Mouse (Mus musculus) forebrain, embryonic 16.5 days (tissue): ENCODE measurements around the gene Ryr3. TPM values are rescaled to one million over a fixed set of nuclear protein-coding genes. Genes with fewer than 3 reads are reported as not detected.

ENCODE experiments used
- ATAC-seq: fragments of 200-750 bp; cut with Nextera tagmentation; 2 replicates; pipeline ENCODE4 v1.8.0; 2017; ENCODE audit warnings: mild to moderate bottlenecking, moderate library complexity
- H3K27ac ChIP-seq: fragments of 300-500 bp; sonication (generic); 2 replicates; pipeline ENCODE4 v1.5.1; 2014; ENCODE audit warnings: low read length, control low read depth
- H3K27me3 ChIP-seq: fragments of 300-500 bp; sonication (generic); replicated peaks from 2 replicates; pipeline ENCODE4 v1.6.1; 2014; ENCODE audit warnings: low read length; ENCODE audit not compliant: control insufficient read depth, insufficient read depth
- H3K36me3 ChIP-seq: fragments of 300-500 bp; sonication (generic); 2 replicates; pipeline ENCODE4 v1.6.1; 2014; ENCODE audit not compliant: control insufficient read depth, insufficient read depth
- H3K4me1 ChIP-seq: fragments of 300-500 bp; sonication (generic); replicated peaks from 2 replicates; pipeline ENCODE4 v1.6.1; 2014; ENCODE audit warnings: low read length; ENCODE audit not compliant: control insufficient read depth, insufficient read depth
- H3K4me2 ChIP-seq: fragments of 300-500 bp; sonication (generic); 2 replicates; pipeline ENCODE4 v1.6.1; 2014; ENCODE audit warnings: mild to moderate bottlenecking, low read length, control low read depth
- H3K4me3 ChIP-seq: fragments of 300-500 bp; sonication (generic); replicated peaks from 2 replicates; pipeline ENCODE4 v1.5.1; 2014; ENCODE audit warnings: mild to moderate bottlenecking, low read length, control low read depth
- H3K9ac ChIP-seq: fragments of 300-500 bp; sonication (generic); replicated peaks from 2 replicates; pipeline ENCODE4 v1.6.1; 2014; ENCODE audit warnings: low read depth, low read length, control low read depth
- H3K9me3 ChIP-seq: fragments of 300-500 bp; sonication (generic); 2 replicates; pipeline ENCODE4 v1.6.1; 2016; ENCODE audit warnings: low read length; ENCODE audit not compliant: control insufficient read depth
- WGBS: fragments of 180-500 bp; shearing (Covaris S2); extraction: QIAGEN DNeasy Blood & Tissue Kit; methylation state at CpG from one replicate; pipeline ENCODE4 v1.1.7; 2014; 5-methylcytosine and 5-hydroxymethylcytosine counted together
- polyA plus RNA-seq: library from polyadenylated mRNA; unstranded; fragments of >200 nt; fragmentation: Nextera tagmentation; extraction: Ambion mirVana; gene quantifications from 2 replicates; pipeline ENCODE4 v1.2.1, GENCODE M21; 2015

The Ryr3 gene
- polyA plus RNA-seq, 1 experiment from 2014 or later, result 9.9 TPM

DNA sequence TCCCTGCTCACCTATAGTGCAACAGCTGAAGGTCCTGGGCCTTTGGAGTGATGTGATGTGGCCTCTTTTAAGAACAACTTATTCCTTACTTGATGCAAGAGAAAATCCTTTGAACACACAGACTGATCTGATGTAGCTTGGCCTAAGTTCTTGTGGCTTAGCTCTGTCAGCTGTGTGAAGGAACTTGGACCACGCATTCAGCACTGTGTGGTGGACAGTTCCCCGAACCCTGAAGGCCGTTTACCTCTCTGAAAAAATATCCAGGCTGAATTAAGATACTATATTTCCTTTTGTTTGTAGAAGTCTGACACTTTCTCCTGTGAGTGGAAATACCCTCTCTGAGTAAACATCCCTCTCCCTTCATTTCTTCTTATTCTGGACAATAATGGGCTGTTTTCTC lies 374.0 kb downstream of the Ryr3 start:
- Histone ChIP-seq H3K4me2 (no peak overlapping the region), H3K36me3 (no peaks in the 10 kb centered on the region), H3K9ac (no peak overlapping the region), H3K27ac (no peak overlapping the region), H3K4me3 (no peak overlapping the region), H3K4me1 (no peaks in the 10 kb centered on the region), H3K27me3 (no peaks in the 10 kb centered on the region), H3K9me3 (no peaks in the 10 kb centered on the region)
- no peak for ATAC-seq
- WGBS, result 46% methylated on average over 3 of the region's 3 CpGs

DNA sequence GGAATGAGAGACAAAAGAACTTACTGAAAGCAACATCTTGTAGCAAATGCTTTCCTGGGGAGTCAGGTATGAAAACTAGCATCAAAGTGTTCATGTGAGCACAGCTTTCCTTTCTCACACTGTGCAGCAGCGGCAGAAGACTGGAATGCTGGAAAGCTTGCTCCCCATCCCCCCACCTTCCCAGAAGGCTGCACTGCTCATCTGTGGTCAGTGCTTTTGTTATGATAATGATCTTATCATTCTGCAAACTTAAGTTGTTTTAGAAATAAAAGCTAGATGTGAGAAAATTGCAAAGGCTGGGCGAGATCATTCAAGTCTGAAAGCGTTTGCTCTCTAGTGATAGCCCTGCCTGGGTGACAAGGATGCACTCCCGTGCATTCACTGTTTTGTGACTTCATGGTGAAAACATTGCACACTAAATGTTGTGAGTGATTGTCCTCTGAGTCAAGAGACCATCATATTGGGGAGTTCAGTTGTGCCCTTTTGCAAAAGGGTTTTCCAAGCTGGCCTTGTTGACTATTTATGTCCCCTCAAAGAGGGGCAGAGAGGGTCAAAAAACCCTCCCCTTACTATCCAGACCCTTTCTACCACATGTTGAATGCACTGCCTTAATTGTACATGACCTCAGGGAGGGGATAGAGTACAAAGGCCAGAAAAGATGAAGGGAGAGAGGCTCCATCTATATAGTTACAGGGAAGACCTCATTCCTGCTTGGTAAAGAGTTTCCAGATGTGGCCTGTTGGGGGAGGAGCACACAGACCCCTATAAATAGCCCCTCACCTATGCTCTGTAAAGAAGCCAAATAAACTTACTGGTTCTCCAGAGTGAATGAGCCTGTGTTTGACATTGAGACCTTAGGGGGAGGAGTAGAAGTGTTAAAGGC lies 385.2 kb downstream of the Ryr3 start:
- H3K4me2 ChIP-seq, result no peak overlapping the region
- H3K27ac ChIP-seq, result no peak overlapping the region
- no peaks in the 10 kb centered on the region for H3K27me3 ChIP-seq
- ATAC-seq, result no peak
- no peak overlapping the region for H3K9ac ChIP-seq
- no peaks in the 10 kb centered on the region for H3K9me3 ChIP-seq
- no peak overlapping the region for H3K4me3 ChIP-seq
- 24% methylated on average over 4 of the region's 4 CpGs for WGBS
- H3K36me3 ChIP-seq, result no peaks in the 10 kb centered on the region
- H3K4me1 ChIP-seq, result no peaks in the 10 kb centered on the region

DNA sequence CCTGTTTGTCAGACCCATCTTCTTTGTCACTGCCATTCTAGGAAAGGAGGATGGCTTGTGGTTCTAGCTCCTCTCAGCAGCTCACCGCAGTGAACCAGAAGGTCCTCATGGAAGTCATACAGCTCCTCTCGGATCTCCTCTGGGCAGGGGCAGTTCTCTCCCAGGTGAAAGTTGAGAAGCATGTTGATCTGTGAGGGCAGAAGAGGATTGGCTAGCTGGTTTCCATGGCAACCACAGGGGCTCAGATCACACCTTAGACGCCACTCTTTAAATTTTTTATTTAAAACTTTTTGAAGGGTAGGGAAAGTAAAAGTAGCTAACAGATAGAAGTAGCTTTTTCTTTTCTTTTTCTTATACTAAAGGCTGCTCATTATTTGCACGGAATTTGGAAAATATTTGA lies 390.3 kb downstream of the Ryr3 start:
- H3K4me3 ChIP-seq, result no peak overlapping the region
- H3K4me2 ChIP-seq, result no peak overlapping the region
- H3K36me3 ChIP-seq, result no peaks in the 10 kb centered on the region
- H3K27me3 ChIP-seq, result no peaks in the 10 kb centered on the region
- no peak overlapping the region for H3K27ac ChIP-seq
- H3K9ac ChIP-seq, result no peak overlapping the region
- WGBS, result 39% methylated on average over 4 of the region's 4 CpGs
- no peak for ATAC-seq
- H3K9me3 ChIP-seq, result no peaks in the 10 kb centered on the region
- H3K4me1 ChIP-seq, result no peaks in the 10 kb centered on the region

DNA sequence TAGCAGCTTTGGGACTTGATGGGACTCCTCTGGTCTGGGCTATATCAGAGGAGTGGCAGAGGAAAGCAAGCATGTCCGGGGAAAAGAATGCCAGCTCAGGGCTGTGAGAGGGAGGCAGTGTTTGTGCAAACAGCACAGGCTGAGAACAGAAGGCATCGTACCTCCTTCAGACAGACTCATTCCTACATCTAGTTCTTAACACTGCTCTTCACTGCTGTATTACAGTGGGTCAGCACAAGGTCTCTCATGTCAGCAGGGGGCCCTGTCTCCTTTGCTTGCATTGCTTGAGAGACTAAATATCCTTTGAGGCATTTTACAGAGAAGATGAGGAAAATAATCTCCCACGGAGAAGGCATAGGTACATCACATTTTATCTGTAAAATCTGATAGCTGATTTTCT lies 394.2 kb downstream of the Ryr3 start:
- Histone ChIP-seq H3K4me2 (no peak overlapping the region), H3K36me3 (no peaks in the 10 kb centered on the region), H3K27ac (no peak overlapping the region), H3K9me3 (no peaks in the 10 kb centered on the region), H3K9ac (no peak overlapping the region), H3K27me3 (no peaks in the 10 kb centered on the region), H3K4me3 (no peak overlapping the region), H3K4me1 (no peaks in the 10 kb centered on the region)
- WGBS, result 24% methylated on average over 3 of the region's 3 CpGs
- peak; percentile 15; the same call in 1 of the 2 replicates for ATAC-seq

DNA sequence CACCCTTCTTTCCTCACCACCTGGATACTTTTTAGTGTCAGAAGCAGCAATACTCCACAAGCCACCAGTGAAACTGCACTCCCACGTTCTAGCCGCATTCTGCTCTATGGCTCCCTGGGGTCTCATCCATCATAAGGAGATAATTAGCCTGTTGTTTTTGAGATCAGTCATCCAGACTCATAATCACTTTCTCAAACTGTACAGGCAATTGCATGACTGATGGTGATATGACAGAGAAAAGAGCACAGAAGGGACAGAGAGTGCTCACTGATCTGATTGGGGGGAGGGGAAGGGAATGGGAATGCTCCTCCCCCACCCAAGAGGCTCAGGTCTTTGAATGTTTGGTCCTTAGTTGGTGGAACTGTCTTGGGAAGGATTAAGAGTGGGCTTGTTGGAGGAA lies 397.8 kb downstream of the Ryr3 start:
- Histone ChIP-seq H3K27me3 (no peaks in the 10 kb centered on the region), H3K27ac (no peak overlapping the region), H3K36me3 (no peaks in the 10 kb centered on the region), H3K4me1 (no peaks in the 10 kb centered on the region), H3K4me2 (no peak overlapping the region), H3K9ac (no peak overlapping the region), H3K4me3 (no peak overlapping the region), H3K9me3 (no peaks in the 10 kb centered on the region)
- no peak for ATAC-seq
- WGBS, result 56% methylated on average over 2 of the region's 2 CpGs

DNA sequence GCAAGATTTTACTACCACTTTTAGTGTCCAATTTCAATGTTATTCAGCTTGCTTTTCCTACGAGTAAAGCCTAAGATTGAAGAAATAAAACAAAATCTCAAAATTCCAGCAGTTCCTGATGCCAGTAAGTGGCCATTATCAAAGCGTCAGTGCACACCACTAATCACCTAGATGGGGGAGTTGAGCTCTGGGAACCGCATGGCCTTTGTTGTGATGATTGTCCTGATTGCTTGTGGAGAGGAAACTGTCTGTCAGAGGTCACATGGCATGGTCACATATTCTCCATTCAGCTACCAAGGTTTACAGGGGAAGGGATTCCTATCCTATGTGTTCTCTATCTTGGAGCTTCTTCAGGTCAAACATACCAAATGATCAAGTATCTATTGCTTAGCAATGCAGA lies 399.9 kb downstream of the Ryr3 start:
- no peak for ATAC-seq

DNA sequence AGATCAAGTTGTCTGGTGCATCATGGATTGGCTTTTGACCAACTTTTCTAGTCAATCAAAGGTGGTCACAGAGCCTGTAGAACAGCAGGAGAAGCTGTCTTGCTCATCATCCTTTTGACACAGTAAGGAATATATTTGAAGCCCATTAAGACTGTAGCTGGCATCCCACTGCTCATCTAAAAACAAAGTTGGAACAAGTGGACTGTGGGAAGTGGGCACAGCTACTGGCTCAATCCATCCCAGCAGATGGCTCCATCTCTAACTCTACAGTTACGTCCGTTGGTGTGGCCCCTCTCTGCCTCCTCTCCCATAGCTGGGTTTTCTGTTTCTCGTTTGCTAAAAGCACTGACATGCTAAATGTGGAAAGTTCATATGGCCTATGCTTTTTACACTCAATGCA lies 400.9 kb downstream of the Ryr3 start:
- Histone ChIP-seq H3K27ac (no peak overlapping the region), H3K9ac (no peak overlapping the region), H3K36me3 (no peaks in the 10 kb centered on the region), H3K9me3 (no peaks in the 10 kb centered on the region), H3K27me3 (no peaks in the 10 kb centered on the region), H3K4me3 (no peak overlapping the region), H3K4me2 (no peak overlapping the region), H3K4me1 (no peaks in the 10 kb centered on the region)
- 79% methylated on average over 3 of the region's 3 CpGs for WGBS
- no peak for ATAC-seq

More for the DNA sequence above, 399.9 kb downstream of the Ryr3 start:
- Histone ChIP-seq H3K27me3 (no peaks in the 10 kb centered on the region), H3K4me1 (no peaks in the 10 kb centered on the region), H3K9ac (no peak overlapping the region), H3K36me3 (no peaks in the 10 kb centered on the region), H3K4me2 (no peak overlapping the region), H3K27ac (no peak overlapping the region), H3K4me3 (no peak overlapping the region), H3K9me3 (no peaks in the 10 kb centered on the region)
- 23% methylated on average over 3 of the region's 3 CpGs for WGBS

DNA sequence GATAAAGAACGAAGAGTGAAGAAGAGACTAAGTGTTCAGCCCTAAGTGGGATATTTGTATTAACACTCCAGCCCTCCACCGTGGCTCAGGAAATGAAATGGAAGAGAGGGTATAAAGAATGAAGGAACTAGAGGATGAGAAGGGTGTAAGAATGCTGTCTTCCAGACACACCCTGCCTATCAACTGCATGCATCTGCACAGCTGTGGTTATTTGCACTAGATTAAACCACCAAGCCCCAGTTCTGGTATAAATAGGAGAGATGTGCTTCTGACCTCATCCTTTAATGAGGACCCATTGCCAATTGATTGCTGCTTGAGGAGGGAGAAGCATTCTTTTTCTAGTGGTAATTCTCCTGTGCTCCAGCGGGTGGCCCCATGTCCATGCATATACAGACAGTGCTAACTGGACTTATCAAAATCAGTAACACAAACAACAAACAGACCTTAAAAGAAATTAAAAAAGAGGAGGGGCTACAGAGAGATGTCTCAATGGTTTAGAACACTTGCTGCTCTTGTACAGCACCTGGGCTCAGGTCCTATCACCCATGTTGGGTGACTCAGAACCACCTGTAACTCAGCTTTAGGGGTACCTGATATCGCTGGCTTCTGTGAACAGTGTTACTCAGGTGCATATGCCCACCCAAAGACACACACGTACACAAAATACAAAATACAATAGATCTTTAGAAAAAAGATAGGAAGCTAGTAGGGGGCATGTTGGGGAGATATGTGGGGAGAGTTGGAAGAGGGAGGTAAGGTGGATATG lies 404.1 kb downstream of the Ryr3 start:
- Histone ChIP-seq H3K9me3 (no peaks in the 10 kb centered on the region), H3K4me3 (no peak overlapping the region), H3K27me3 (no peaks in the 10 kb centered on the region), H3K27ac (no peak overlapping the region), H3K4me1 (no peaks in the 10 kb centered on the region), H3K9ac (no peak overlapping the region), H3K36me3 (no peaks in the 10 kb centered on the region), H3K4me2 (no peak overlapping the region)
- 0 out of 2 replicates have a peak, but pooled peaks have one; percentile 63 for ATAC-seq
- 69% methylated on average over 5 of the region's 5 CpGs for WGBS

DNA sequence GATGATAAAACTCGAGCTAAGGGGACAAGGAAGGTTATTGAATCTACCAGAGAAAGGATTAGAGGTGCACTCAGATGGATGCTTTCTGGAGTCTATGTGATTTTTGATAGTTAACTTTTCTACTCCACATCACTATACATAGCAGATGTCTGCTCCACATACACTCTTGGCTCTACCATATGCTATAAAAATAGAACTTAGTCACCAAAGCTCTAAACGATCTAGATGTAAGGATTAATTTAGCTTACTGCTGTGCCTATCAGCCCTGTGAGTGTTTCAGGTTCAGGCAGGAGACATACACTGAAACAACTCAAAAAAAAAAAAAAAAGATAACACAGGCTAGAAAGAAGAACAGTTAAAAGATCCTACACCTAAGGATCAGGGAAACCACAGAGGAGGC lies 410.9 kb downstream of the Ryr3 start:
- Histone ChIP-seq H3K36me3 (no peaks in the 10 kb centered on the region), H3K27ac (no peak overlapping the region), H3K4me1 (no peaks in the 10 kb centered on the region), H3K27me3 (no peaks in the 10 kb centered on the region), H3K4me3 (no peak overlapping the region), H3K9me3 (no peaks in the 10 kb centered on the region), H3K4me2 (no peak overlapping the region), H3K9ac (no peak overlapping the region)
- WGBS, result 72% methylated on average over 2 of the region's 2 CpGs
- ATAC-seq, result no peak
